Mouse (Mus musculus) gastrocnemius, postnatal 14 days (tissue): ENCODE results near the gene Nipal4. TPM values are rescaled to one million over a fixed set of nuclear protein-coding genes. Genes with fewer than 3 reads are reported as not detected.

ENCODE experiments used
- DNase-seq: peaks from one replicate; pipeline ENCODE4 v3.0.0; 2021; ENCODE audit warnings: mixed read lengths
- intact Hi-C: fragments of 180-260 bp; cut with DNase I; formaldehyde crosslinking; loops from one replicate; pipeline ENCODE4 v1.15.1; 2025; ENCODE audit warnings: low total_unique reads
- microRNA-seq, 2 experiments: library from miRNA; unstranded; fragments of <30 nt; microRNA quantifications; one replicate each; pipeline ENCODE4 v1.2.0; 2021
- total RNA-seq, 2 experiments: library from RNA; stranded (reverse); gene quantifications; 2 replicates each; pipeline ENCODE4 v1.2.3; 2021

Gene Nipal4
- total RNA-seq, 2 experiments from 2014 or later = 0.07 to 0.21 TPM

- no peak for DNase-seq
- intact Hi-C loops = loop anchor here (10.0 kb wide), 1 partner anchor 178 kb away; the partner anchor contains the start of gene Lsm11
Measured at GRCm38 (mm10) chr11:46122875-46123274, 43.4 kb downstream of the Nipal4 start.

- intact Hi-C loops = loop anchor here (10.0 kb wide), 1 partner anchor 177 kb away; the partner anchor contains the start of gene Lsm11
- no peak for DNase-seq
Measured at GRCm38 (mm10) chr11:46121666-46122065, 44.6 kb downstream of the Nipal4 start.

- intact Hi-C loops = loop anchor here (10.0 kb wide), 1 partner anchor 175 kb away; the partner anchor contains the start of gene Lsm11
- DNase-seq = no peak
Measured at GRCm38 (mm10) chr11:46120084-46120483, 46.2 kb downstream of the Nipal4 start.

DNA sequence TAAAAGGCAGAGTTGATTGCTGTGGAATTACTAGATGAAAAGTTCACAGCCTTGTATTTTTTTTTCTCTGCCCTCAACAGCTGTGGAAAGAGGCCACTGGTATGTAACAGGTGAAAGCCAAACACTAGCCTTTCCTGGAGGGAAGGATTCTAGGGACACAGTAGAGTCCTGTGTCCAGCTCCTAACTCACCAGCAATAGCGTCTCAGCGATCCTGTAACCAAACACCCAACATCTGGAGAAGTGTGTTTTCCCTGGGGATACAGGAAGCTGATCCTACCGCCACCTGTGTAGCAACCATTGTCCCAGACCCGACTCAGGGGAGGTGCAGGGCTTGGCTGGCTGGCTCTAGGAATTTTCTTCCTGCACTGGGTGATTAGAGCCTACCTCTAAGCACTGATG lies 46.7 kb downstream of the Nipal4 start:
- DNase-seq = no peak
- intact Hi-C loops = loop anchor here (10.0 kb wide), 1 partner anchor 175 kb away; the partner anchor contains the start of gene Lsm11

- DNase-seq = no peak
- intact Hi-C loops = no loop called here
Measured at GRCm38 (mm10) chr11:46116510-46116909, 49.8 kb downstream of the Nipal4 start.

- no peak for DNase-seq
- intact Hi-C loops = no loop called here
Measured at GRCm38 (mm10) chr11:46115411-46116173, 50.7 kb downstream of the Nipal4 start.

GRCm38 (mm10) chr11:46115011-46115410 lies 51.3 kb downstream of the Nipal4 start:
- no peak for DNase-seq
- intact Hi-C loops = no loop called here

- no peak for DNase-seq
- intact Hi-C loops = no loop called here
Measured at GRCm38 (mm10) chr11:46114221-46114620, 52.1 kb downstream of the Nipal4 start.

DNA sequence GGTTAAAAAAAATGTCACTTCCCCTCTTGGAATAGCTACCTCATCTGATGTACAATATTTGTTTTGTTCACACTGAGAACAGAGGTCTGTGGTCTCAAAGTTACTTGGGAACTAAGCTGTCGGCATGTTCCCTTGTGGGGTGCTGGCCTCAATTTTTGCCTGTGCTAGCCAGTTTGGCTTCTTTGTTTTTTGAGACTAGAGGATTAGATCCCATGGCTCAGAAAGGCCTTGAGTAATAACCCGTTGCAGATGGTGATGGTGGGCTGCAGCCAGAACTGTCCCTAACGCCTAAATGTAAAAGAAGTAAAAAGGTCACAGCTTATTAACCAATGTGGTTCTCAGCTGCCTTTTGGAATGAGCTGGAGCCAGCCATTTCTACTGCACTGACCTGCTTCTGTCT lies 53.1 kb downstream of the Nipal4 start:
- intact Hi-C loops = no loop called here
- peak; percentile 43 for DNase-seq

GRCm38 (mm10) chr11:46110945-46111287 lies 55.4 kb downstream of the Nipal4 start:
- no peak for DNase-seq
- intact Hi-C loops = no loop called here

GRCm38 (mm10) chr11:46110156-46110944 lies 56.0 kb downstream of the Nipal4 start:
- no peak for DNase-seq
- intact Hi-C loops = no loop called here

GRCm38 (mm10) chr11:46109206-46109605 lies 57.1 kb downstream of the Nipal4 start:
- intact Hi-C loops = no loop called here
- no peak for DNase-seq

- no peak for DNase-seq
- intact Hi-C loops = no loop called here
Measured at GRCm38 (mm10) chr11:46107046-46107445, 59.3 kb downstream of the Nipal4 start.

DNA sequence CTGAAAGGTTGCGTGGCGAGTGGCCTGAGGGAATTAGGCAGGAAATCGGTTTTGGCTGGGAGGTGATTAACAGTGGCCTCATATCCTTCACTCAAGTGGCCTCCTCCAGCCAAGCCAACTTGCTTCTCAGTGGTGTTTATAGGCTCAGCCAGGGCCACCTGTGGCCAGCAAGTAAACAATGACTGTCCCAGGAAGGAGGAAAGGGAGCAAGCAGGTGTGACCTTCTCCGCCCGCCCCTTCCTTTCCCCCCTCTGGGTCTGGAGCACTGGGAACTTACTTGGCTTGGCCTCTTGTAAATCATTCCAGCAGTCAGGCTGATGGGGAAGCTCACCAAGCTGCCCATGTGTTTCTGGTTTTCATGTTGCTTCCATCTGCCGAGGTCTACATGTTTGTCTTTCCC lies 64.2 kb downstream of the Nipal4 start:
- intact Hi-C loops = no loop called here
- DNase-seq = peak; percentile 46

Small RNA genes within 50 kb of the gene (microRNA-seq; reads per million reads assigned to microRNA genes)
- 0 reads per million in 2 experiments for gene Mir7239
- 0 reads per million in 2 experiments for gene Mir8100

Other genes starting within 250 kb of the Nipal4 start
- 1 to 10 TPM; 3.0 to 3.1 TPM for gene Lsm11, start 221.6 kb downstream of the Nipal4 start, total RNA-seq
- gene Thg1l, start 211.0 kb downstream of the Nipal4 start, total RNA-seq = 1 to 10 TPM; 5.4 to 5.7 TPM
- under 1 TPM in 1 of 2 experiments, not detected in 1; 0.06 TPM for gene Sox30, start 186.2 kb downstream of the Nipal4 start, total RNA-seq
- 1 to 10 TPM in 1 of 2 experiments, under 1 TPM in 1; 0.57 to 1.4 TPM for gene Gm12166, start 114.2 kb downstream of the Nipal4 start, total RNA-seq
- 10 to 100 TPM; 13.0 to 22.2 TPM for gene Adam19, start 110.5 kb downstream of the Nipal4 start, total RNA-seq
- not detected for gene Fndc9, start 69.0 kb upstream of the Nipal4 start, total RNA-seq
- under 1 TPM; 0.49 to 0.70 TPM for gene Cyfip2, start 146.4 kb upstream of the Nipal4 start, total RNA-seq
- under 1 TPM; 0.08 to 0.20 TPM for gene Itk, start 223.0 kb upstream of the Nipal4 start, total RNA-seq
- not detected for gene Fam71b, start 230.1 kb upstream of the Nipal4 start, total RNA-seq